Mouse (Mus musculus): ENCODE data around the gene Nlrp9b. TPM values are rescaled to one million over a fixed set of nuclear protein-coding genes. Genes with fewer than 3 reads are reported as not detected.
"Not testable (repeated sequence)": the region's sequence is repeated elsewhere in the genome, so short reads cannot be mapped to it uniquely, and the experiment has no call there.

Gene Nlrp9b
- total RNA-seq (2021) = not detected
- long read RNA-seq, experiment 1 = 0 reads
- long read RNA-seq, experiment 2 = 0 reads

GRCm38 (mm10) chr7:19991165-19991564 lies at the start of gene Nlrp9b:
TSS of gene Nlrp9b (plus strand) at chr7:19991465.
- DNase-seq (ENCODE audit: low spot score in 2 of 2) = not testable (repeated sequence)

DNA sequence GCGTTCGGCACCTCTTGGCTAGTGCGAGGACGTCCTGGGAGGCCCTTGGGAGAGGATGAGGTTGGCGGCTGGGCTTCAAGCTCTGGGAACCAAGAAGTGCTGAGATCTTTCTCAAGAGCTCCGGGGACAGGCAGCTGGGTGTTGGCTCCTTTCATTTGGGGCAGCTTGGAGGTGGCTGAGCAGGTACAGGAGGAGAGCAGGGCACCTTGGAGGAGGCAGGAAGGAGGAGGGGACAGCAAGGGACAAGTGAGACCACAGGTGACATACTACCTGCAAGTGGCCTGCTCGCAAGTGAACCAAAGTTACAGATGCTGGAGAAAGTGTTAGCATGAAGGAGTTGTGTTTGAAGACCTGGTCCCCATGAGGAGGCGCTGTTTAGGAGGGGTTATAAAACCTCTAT lies 46.6 kb upstream of the Nlrp9b start:
- DNase-seq (ENCODE audit: low spot score in 2 of 2) = no peak

GRCm38 (mm10) chr7:19945201-19945600 lies 46.1 kb upstream of the Nlrp9b start:
- DNase-seq (ENCODE audit: low spot score in 2 of 2) = no peak

GRCm38 (mm10) chr7:19945821-19946515 lies 45.3 kb upstream of the Nlrp9b start:
- DNase-seq (ENCODE audit: low spot score in 2 of 2) = no peak

GRCm38 (mm10) chr7:19948956-19949355 lies 42.3 kb upstream of the Nlrp9b start:
- no peak for DNase-seq (ENCODE audit: low spot score in 2 of 2)

- DNase-seq (ENCODE audit: low spot score in 2 of 2) = no peak
Measured at GRCm38 (mm10) chr7:19949996-19950395, 41.3 kb upstream of the Nlrp9b start.

DNA sequence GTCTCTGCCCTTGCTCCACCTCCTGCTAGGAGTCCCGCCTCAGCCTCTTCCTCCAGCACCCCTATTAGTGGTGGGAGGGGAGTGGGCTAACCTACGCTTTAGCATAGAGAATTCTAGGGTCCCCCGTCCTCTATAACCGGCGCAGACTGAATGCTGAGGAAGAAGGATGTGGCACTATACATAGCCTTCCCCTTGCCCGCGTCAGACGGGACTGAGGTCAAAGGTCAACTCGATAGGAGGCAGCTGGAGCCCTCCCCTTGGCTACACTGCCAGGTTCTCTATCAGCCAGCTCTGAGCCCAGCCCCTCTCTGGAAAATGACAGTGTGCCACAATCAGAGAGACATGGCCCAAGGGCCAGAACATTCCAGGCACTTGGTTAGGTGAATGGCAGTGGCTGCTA lies 40.7 kb upstream of the Nlrp9b start, which contains the start of gene Igsf23:
TSS of gene Igsf23 (minus strand) at position 168 of the 400 bp plus-strand sequence.
- no peak for DNase-seq (ENCODE audit: low spot score in 2 of 2)

- DNase-seq (ENCODE audit: low spot score in 2 of 2) = no peak
Measured at GRCm38 (mm10) chr7:19952320-19952986, 38.8 kb upstream of the Nlrp9b start.

GRCm38 (mm10) chr7:19953054-19953453 lies 38.2 kb upstream of the Nlrp9b start:
- DNase-seq (ENCODE audit: low spot score in 2 of 2) = no peak

DNA sequence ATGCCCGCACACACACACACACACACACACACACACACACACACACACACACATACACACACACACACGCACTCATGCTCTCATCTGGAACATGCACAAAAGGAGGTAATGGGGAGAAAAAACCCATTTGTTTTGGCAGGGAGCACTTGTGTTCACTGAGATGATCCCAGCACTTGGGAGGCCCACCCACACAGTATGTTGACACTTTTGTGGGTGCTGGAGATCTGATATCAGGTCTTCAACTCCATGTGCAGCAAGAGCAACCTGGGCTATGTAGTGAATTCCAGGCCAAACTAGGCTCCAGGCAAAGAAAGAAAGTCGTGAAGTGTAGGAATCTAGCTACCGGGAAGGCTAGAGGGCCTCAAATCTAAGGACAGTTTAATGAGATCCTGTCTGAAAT lies 35.4 kb upstream of the Nlrp9b start:
- DNase-seq (ENCODE audit: low spot score in 2 of 2) = no peak

DNA sequence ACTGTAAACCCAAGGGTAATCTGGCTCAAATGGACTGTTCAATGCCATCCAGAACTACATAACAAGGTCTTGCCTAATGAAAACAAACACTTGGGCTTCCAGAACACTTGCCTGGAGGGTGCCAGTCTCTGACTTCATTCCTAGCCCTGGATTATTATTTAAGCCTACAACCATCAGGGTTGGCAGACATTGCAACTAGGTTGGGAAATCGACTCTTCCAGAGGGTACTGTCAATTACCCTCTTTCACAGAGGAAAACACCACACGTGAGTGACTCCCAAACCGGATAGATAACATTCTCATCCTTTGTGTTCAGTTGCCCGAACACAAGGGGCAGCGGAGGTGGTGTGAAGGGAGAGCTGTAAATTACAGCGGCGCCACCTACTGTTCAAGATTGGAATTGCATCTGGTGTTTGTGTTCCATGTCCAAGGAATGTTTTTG lies 34.9 kb upstream of the Nlrp9b start:
- peak; percentile 43 to 74 for DNase-seq (ENCODE audit: low spot score in 2 of 2)

- DNase-seq (ENCODE audit: low spot score in 2 of 2) = no peak
Measured at GRCm38 (mm10) chr7:19962423-19962822, 28.8 kb upstream of the Nlrp9b start.

DNA sequence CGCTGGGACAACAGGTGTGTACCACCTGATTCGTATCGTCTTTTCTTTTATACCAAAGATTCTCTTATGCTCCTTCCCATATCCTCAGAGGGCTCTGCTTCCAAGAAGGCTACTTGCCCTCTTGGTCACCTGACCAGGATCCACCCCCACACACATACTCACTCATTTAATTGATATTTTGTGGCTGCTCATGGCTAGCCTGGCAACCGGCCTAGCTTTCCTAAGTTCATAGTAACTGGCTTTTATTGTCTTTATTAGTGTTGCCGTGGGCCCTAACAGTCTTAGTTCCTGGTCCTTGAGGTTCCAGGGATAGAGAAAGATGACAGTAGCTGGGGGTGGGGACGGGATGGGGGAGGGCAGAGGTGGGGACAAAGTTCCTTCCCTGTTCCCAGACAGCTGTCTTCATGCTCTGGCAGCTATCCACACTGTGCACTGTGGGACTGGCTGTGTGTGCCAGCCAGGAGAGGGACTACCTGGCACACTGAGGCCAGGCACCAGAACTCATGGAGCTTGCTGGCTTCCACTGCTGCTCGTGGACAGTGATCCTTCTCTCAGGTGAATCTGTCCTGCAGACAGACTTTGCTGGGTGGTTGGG lies 26.2 kb upstream of the Nlrp9b start, which contains the start of gene Ceacam20:
TSS of gene Ceacam20 (plus strand) at position 428 of the 595 bp plus-strand sequence.
- DNase-seq (ENCODE audit: low spot score in 2 of 2) = no peak

- no peak for DNase-seq (ENCODE audit: low spot score in 2 of 2)
Measured at GRCm38 (mm10) chr7:19969106-19969505, 22.2 kb upstream of the Nlrp9b start.

GRCm38 (mm10) chr7:19969541-19970090 lies 21.6 kb upstream of the Nlrp9b start:
- DNase-seq (ENCODE audit: low spot score in 2 of 2) = no peak

- DNase-seq (ENCODE audit: low spot score in 2 of 2) = no peak
Measured at GRCm38 (mm10) chr7:19970196-19970595, 21.1 kb upstream of the Nlrp9b start.

- no peak for DNase-seq (ENCODE audit: low spot score in 2 of 2)
Measured at GRCm38 (mm10) chr7:19971516-19971915, 19.7 kb upstream of the Nlrp9b start.

DNA sequence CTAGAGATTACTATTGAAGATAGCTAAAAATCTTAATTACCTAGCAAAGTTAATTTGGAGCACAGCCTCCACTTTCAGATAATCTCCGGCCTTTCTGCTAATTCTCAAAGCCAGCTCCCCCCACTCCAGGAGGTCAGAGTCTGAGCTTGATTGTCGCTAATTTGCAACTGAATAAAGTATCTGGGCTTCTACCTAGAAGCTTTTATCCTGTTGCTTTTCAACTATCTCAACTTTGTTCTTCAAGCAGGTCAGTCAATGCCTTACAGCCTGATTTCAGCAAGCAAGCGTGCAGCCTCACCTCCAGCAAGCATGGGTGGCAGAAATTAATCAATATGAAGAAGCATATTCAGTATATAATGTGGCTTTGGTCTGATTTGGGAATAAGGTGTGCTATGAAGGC lies 5.5 kb downstream of the Nlrp9b start:
- DNase-seq (ENCODE audit: low spot score in 2 of 2) = not testable (repeated sequence)

DNA sequence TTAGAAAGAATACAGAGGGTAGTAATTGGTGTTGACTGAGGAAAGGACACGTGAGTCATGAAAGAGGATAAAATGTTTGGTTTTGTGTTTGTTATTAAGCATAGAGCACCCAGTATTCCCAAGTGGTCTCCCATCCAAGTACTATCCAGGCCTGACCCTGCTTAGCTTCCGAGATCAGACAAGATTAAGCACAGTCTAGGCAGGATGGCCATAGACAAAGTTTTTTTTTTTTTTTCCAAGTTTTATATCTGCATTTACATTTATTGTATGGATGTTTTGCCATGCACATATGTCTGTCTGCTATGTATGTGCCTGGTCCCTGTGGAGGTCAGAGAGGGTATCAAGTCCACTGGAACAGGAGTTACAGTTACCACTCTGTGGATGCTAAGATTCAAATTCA lies 18.7 kb downstream of the Nlrp9b start:
- DNase-seq (ENCODE audit: low spot score in 2 of 2) = no peak

- not testable (repeated sequence) for DNase-seq (ENCODE audit: low spot score in 2 of 2)
Measured at GRCm38 (mm10) chr7:20064100-20064499, 72.8 kb downstream of the Nlrp9b start.

DNA sequence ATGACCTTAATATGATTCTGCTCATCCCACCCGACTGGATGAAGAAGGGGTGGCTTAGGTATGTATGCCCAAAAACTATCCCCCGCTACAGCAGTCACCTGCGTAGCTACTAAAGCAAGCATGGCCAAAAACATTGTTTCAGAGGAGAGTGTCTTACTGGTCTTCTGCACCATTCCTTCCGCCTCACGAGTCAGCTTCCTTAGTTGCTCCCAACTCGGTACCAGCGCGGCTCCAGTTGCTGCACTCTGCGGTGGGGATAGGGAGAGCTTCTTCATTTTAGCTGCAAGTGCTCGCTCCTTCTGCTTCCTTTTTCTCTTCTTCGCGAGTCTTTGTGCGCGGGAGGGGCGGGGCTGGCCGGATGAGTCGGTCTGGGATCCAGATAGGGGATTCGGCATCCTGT lies 86.9 kb downstream of the Nlrp9b start:
- not testable (repeated sequence) for DNase-seq (ENCODE audit: low spot score in 2 of 2)

- not testable (repeated sequence) for DNase-seq (ENCODE audit: low spot score in 2 of 2)
Measured at GRCm38 (mm10) chr7:20099380-20099779, 108.1 kb downstream of the Nlrp9b start, which contains the start of gene Vmn1r91. TSS of gene Vmn1r91 (plus strand) at chr7:20099680.

All from adrenal gland, postnatal 4 days (tissue).